Mouse (Mus musculus): Measurements from ENCODE around the gene Sept4. TPM values are rescaled to one million over a fixed set of nuclear protein-coding genes. Genes with fewer than 3 reads are reported as not detected.

Sept4 gene
- 2.0 TPM for polyA plus RNA-seq (2017; shearing (Covaris generic))

GRCm38 (mm10) chr11:87568255-87568953 lies at the start of gene Sept4:
Sept4 (plus strand) TSS chr11:87568903.

GRCm38 (mm10) chr11:87566501-87566900 lies 2.2 kb upstream of the Sept4 start, which contains the start of gene Gm11492:
Gm11492 (plus strand) TSS chr11:87566653.

GRCm38 (mm10) chr11:87591526-87592353 lies 23.0 kb downstream of the Sept4 start, which contains the start of gene Mtmr4:
Mtmr4 (plus strand) TSS chr11:87592162.

GRCm38 (mm10) chr11:87616790-87617474 lies 48.2 kb downstream of the Sept4 start, which contains the start of gene Hsf5:
Hsf5 (plus strand) TSS chr11:87617164.

Other genes with a start within 250 kb of the Sept4 start
- gene Ppm1e, start 209.9 kb upstream of the Sept4 start, polyA plus RNA-seq (2017; shearing (Covaris generic)) = 0.30 TPM
- 0.92 TPM for gene Rad51c, start 163.9 kb upstream of the Sept4 start, polyA plus RNA-seq (2017; shearing (Covaris generic))
- gene Tex14, start 163.8 kb upstream of the Sept4 start, polyA plus RNA-seq (2017; shearing (Covaris generic)) = 0.54 TPM
- not detected for gene Gm11492, start 2.2 kb upstream of the Sept4 start, polyA plus RNA-seq (2017; shearing (Covaris generic))
- gene Mtmr4, start 23.3 kb downstream of the Sept4 start, polyA plus RNA-seq (2017; shearing (Covaris generic)) = 28.4 TPM
- gene Hsf5, start 48.3 kb downstream of the Sept4 start, polyA plus RNA-seq (2017; shearing (Covaris generic)) = 0.08 TPM
- gene Rnf43, start 93.8 kb downstream of the Sept4 start, polyA plus RNA-seq (2017; shearing (Covaris generic)) = 23.6 TPM
- 389 TPM for gene Supt4a, start 168.6 kb downstream of the Sept4 start, polyA plus RNA-seq (2017; shearing (Covaris generic))
- 6.9 TPM for gene Tspoap1, start 191.6 kb downstream of the Sept4 start, polyA plus RNA-seq (2017; shearing (Covaris generic))
- 0.35 TPM for gene Mpo, start 224.7 kb downstream of the Sept4 start, polyA plus RNA-seq (2017; shearing (Covaris generic))